Mouse (Mus musculus) ES-CJ7 (cell line): ENCODE measurements around the gene Scarf2.

Experiments
- DNase-seq: peaks from one replicate; pipeline ENCODE4 v3.0.0; 2011; ENCODE audit warnings: low read depth, low spot score

Gene Scarf2

DNA sequence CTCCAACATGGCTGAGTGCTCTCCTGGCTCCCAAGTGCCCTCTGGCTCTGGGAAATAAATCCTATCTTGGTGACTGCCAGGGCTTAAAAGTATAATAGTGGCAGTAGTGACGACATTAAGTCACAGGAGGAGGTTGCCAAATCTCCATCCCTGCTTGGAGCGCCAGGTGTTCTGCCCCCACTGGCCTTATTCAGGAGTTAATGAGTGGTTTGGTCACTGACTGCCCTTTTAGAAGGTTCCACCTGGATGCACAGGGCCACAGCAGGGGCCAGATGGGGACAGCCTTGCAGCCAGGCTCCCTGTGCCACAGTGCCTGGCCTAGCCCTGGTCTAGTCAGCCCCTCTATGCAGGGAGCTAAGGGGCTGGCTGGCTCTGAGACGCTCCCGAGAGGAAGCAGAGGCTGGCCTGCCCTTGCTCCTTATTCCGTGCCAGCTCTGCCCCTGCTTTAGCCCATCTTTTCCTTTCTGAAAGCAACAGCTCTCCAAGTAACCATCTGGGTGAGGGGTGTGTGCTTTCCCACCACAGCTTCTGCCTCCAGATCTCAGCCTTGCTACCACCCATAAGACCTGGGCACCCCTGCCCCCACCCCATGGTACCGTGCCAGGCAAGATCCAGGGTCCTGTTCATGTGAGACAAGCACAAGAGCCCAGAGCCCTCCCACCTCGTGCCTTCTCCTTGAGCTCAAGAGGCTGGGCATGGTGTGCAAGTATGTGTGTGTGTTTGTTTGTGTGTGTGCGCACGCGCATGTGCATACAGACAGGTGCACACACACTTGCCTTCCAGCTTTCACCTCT is 33.5 kb downstream of the Scarf2 start:
- no peak for DNase-seq

DNA sequence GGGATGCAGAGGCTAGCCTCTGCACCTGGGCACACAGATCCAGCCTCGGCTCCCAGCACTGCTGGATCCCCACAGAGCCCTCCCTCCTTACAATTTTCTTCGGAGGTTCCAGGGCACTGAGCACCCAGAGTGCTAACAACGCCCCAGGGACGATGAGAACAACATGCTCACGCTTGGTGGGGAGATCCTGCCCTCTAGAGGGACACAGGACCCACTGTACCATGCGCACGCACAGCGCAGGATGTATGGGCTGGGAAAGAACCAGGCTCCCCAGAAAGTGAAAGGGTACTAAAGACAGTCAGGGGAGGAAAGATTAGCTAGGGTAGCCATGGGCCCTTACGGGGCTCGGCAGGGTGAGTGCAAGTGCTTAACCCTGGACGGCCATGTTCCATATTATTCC is 34.7 kb downstream of the Scarf2 start:
- peak; percentile 46 for DNase-seq

DNA sequence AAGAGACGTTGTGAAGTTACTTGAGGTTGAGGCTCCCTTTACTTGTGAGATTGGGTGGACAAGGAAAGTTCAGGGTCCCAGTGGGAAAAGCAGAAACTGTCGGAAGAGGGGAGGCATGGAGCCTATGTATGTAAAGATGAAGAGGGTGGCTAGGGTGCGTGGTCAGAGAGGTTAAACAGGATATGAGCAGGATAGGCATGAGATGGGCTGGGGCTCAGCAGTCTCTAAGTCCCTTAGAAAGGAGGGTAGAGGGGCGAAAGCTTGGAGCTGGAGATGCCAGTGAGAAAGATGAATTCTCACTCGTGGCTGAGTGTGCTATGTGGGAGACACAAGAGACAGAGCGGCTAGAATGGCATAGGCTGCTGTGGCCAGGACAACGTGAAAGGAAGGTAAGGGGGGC is 35.7 kb downstream of the Scarf2 start, which contains the start of gene B830017H08Rik:
TSS of gene B830017H08Rik (plus strand) at position 301 of the 400 bp plus-strand sequence.
- DNase-seq, result no peak

DNA sequence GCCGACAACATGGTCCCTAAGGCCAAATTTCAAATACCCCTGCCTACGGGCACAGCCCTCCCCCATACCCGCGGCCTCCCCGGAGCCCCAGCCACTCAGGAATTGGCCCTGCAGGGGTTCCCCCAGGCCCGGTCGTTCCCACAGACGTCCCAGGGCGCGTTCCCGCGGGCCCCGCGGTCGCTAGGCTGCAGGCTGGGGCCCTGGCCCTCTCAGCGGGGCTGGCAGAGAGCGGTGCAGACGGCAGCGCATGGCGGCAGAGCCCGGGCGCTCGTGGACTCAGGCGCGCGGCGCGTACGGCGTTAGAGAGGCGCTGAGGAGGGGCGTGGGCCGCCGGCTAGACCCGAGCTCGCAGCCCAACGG is 36.2 kb downstream of the Scarf2 start:
- DNase-seq, result peak; percentile 20

DNA sequence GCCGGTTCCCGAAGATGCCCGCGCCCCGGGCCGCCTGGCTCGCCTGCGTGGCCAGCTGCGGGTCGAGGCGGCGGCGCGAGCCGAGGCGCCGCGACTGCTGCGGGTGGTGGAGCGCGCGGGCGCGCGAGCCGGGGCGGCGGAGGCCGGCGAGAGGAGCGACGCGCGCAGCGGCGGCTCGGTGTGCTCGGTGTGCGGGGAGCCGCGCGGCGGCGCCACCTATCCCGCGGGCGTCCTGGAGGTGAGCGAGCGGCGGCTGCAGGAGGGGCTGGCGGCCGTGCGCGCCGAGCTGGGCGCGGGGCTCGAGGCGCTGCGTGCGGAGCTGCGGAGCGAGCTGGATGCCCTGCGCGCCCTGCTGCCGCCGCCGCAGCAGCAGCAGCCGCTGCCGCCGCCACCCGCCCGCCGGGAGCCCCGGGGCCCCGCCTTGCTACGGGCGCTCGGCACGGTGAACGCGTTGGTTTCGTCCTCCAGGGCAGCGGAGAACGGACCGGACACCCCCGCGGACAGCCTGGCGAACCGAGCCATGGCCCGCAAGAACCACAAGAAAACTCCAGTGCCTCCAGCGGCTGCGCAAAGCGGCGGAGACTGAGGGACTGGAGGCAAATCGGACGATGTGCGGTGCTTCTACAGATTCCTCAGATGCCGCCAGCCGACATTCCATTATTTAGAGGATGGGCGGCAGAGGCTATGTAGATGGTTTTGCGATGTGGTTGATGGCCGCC is 36.8 kb downstream of the Scarf2 start:
- DNase-seq, result peak; percentile 56

DNA sequence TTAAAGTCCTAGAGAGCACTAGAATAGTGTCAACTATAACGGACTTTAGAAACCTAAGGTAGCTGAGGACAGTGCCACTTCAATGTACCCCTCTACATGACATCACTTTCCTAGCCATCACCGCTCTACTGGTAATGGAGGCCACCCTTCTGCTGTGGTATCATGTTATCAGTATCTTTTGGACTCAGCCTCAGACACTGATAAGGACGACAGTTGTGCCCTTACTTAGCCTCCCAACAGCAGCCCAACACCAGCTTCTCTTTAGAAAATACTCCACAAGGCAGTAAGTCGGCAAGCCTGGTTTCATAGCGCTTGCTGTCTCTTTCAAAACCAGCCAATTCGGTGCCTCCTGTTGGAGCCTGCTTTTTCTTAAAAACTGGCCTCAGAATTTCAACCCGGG is 37.5 kb downstream of the Scarf2 start:
- DNase-seq, result no peak

DNA sequence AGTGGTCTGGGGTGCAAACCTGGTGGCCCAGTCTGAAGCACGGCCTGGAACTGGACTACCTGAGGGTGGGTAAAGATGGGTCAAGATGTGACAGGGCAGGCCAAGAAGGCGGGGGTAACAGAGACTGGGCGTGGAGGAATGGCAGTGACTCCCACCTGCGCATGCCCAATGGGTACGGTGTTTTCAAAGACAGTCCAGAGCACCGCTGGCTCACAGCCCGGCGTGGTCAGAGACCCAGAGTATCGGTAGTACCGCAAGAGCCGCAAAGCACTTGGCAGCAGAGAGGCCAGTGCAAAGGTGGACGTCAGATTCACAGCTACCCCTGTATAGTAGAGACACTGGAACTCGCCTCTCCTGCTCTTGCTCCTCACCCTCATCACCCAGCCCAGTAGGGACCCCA is 38.4 kb downstream of the Scarf2 start:
- DNase-seq, result no peak

DNA sequence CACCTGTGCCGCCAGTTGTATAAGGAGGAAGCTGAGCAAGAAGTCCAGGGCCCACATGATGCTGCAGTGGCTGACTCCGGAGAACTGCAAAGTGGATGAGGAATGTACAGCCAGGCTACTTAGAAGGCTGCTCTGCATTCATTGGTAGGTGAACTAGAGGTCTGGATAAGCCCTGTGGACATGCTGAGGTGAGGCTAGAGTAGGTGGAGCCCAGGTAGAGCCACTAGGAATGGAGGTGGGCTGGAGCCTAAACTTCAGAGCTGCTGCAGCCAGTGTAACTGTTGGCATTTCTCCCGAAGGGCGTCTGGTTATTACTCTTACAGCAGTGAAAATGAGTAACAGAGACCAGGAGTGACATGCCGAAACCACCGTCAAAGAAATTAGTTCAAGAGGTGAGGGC is 41.0 kb downstream of the Scarf2 start, which contains the start of gene Car15:
TSS of gene Car15 (minus strand) at position 314 of the 400 bp plus-strand sequence.
- no peak for DNase-seq

DNA sequence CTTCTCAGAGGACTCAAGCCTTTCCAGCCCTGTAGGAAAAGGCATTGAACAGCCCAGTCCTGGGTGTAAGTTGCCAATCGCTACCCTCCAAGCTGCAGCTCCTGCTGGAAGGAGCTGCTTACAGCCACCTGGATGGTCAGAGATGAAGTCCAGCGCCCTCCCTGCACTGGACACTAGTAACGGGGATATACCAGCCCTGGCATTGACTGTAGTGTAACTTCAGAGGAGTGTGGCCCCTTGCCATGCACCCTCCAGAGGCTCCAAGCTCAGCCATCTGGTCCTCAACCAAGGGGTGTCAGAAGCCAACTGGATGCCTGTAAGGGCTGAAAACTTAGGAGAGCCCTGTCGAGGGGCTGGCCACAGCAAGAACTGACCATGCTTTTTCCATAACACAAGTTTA is 42.9 kb downstream of the Scarf2 start:
- no peak for DNase-seq

DNA sequence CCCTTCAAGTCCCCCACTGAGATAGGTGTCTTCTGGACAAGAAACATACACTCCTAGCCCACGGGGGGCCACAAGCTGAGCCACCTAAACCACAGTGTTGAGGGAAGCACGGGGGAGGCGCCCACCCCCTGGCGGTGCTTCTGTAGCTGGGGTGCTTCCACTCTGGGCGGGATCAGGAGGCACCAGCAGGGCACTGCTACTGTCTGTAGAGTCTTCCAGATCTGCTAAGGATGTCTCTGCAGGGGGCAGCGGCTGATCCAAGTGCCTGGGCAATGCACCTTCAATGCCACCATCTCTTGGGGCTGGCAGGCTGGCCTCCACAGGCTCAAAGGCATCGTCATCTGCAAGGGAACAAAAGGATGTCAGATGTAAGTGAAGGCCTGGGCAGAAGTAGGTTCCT is 45.4 kb downstream of the Scarf2 start:
- DNase-seq, result no peak

DNA sequence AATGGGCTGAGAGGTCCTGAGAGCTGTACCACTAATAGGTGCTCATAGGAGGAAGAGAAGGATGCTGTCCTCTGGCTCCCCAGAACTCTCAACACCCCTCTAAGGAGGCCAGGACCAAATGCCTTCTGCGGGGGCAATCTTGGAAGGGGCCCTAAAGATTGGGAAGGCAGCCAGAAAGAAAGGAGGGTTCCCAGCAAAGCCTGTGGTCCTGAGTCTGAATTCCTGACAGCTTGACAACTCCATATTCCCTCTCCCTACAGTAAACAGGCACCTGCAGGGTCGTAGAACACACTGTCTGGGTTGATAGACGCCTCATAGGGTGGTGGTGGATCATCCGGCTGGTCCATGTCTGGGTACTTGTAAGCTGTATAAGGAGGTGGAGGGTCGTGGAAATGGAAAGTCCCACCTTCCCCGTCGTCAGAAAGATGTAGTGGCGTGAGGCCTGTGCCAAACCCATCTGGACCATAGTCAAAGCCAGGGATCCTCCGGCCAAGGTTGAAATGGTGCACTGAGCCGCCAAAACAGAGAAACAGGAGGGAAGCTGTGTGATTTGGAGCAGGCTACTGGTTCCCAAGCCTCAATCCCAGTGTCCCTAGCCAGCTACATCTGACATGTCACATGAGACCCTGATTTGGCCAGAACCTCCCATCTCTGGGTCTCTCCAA is 46.8 kb downstream of the Scarf2 start:
- no peak for DNase-seq

DNA sequence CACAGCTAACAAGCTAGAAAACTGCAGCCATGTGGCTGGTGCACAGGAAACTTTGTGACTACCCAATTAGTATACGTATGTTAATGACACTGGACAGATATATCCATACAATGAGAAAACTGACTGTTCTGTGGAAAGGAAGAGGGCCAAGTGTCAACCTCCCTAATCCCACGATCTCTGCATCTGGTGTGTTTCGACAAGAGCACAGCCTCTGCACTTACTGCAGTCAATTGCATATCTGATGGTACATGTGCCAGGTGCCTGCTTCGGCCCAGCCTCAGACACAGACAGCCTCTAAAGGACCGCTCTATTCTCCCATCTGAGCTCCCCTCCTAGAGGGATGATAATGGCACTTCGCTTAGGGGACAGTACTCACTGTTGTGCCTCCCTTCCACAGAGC is 51.3 kb downstream of the Scarf2 start:
- DNase-seq, result no peak

DNA sequence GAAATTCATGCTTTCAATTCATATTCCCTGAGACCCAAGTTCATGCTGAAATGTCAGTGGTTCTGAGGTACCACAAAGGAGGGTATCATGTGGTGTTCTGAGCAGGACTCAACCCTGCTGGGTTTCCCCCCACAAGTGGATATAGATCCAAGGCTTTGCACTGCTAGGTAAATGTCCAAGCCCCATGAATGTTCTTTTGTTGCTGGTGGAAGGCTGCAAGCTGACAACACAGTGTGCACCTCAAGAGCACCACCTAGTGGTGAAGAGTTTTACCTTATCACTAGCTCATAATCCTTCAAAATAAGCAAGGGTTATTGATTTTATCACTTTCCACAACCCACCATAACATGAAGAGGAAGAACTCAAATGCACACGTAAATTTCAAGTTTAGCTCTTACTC is 51.8 kb downstream of the Scarf2 start:
- DNase-seq, result peak; percentile 59

DNA sequence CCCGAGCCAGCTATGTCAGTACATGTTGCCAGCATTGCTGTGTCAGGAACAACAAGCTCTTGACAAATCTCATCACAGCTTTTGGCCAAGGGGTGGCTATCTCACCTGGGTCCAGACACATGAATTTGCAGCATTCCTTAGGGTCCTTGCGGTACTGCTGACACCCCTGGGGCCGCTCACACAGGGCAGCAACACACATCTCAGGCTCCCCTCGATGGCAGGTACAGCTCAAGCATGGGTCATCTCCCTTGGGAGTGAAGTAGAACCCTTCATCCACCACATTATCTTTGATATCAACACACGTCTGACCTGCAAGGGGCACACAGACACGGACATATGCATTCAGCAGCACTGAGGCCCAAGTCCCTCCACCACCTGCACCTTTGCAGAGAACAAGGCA is 52.4 kb downstream of the Scarf2 start:
- no peak for DNase-seq

DNA sequence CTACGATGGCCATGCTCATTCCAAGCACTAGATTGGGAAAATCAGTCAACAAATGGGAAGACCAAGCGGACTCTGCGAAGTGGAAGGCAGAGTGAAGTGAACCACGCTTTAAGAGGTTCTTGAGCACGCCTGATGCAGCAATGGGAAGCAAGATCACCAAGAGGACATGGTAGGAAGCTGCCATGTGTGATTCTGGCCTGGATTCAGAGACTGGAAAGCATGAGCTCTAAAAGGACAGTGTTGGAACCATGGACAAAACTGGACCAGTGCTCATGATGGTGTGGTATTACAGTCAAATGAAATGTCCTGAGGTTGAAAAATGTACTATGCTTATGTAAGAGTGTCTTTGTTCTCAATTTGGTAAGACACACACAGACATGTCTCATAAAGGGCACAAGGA is 54.2 kb downstream of the Scarf2 start:
- DNase-seq, result no peak

DNA sequence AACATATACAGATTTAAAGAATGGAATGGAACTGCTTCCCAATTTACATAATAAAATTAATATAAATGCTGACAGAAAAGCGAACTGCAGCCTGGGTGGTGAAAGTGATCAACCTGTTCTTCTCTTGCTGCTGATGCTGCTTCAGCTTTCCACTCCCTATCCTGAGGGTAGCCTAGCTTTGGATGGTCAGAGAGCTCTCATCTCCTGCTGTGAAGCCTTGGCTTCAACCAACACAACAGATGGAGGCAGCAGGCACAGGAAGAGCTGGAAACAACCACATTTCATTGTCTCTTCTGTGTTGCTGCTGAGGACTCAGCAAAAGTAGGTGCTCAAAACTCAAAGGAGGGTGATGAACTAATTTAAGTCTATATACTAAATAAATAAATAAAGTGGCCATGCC is 54.8 kb downstream of the Scarf2 start:
- no peak for DNase-seq

DNA sequence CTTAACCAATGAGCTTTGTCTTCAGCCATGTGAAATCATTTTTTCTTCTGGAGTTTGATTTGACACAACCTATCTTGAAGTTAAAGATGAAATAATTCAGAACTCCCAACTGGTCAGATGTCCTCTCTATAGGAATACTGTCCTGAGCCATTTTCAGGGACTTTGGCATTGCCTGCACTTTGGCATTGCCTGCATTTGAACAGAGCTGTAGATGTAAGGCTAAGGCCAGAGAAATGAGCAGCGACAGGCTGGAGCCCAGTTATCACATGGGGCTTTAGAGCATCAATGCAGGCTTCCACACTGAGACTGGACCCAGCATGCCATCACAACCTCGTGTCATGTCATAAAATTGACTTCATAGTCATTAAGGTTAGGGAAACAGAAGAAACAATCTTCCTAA is 56.2 kb downstream of the Scarf2 start:
- no peak for DNase-seq

DNA sequence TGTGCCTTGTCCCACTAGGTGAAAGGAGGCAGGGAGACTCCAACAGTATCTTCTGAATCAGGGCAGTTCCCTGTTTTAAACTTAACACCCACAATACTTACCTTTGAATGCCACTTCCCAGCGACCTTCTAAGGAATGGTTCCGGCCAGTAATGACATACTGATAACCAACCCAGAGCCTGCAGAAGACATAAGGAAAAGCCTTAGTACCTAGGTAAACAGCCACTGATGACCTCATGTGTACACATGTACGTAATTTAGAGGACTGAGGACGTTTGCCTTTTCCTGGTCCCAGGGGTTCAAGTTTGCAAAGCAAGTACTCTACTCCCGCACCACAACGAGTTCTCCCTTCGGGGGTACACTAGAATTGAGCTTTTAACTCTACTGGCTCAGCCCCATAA is 60.1 kb downstream of the Scarf2 start:
- no peak for DNase-seq
